Mouse (Mus musculus): Measurements from ENCODE around the gene Vkorc1. TPM values are rescaled to one million over a fixed set of nuclear protein-coding genes. Genes with fewer than 3 reads are reported as not detected.
"Not testable (repeated sequence)": the region's sequence is repeated elsewhere in the genome, so short reads cannot be mapped to it uniquely, and the experiment has no call there.

Vkorc1 gene
- total RNA-seq (2021) = 10 to 100 TPM; 62.7 to 85.5 TPM
- 152 and 201 TPM in 2 replicates for polyA plus RNA-seq (2012; rRNA removed)
- long read RNA-seq, transcript Vkorc1-201 (3 exons, 748 nt) = major isoform, 65 of 69 reads
- long read RNA-seq, partial matches to known transcripts = 4 of 69 reads
- long read RNA-seq, other reads (novel, unspliced or antisense) = 0 of 69 reads

GRCm38 (mm10) chr7:127895442-127895841, at the start of gene Vkorc1, which contains the start of gene Gm21974:
Vkorc1 (minus strand) TSS chr7:127895617.
Gm21974 (minus strand) TSS chr7:127895454.
- peak; percentile 98 for DNase-seq

DNA sequence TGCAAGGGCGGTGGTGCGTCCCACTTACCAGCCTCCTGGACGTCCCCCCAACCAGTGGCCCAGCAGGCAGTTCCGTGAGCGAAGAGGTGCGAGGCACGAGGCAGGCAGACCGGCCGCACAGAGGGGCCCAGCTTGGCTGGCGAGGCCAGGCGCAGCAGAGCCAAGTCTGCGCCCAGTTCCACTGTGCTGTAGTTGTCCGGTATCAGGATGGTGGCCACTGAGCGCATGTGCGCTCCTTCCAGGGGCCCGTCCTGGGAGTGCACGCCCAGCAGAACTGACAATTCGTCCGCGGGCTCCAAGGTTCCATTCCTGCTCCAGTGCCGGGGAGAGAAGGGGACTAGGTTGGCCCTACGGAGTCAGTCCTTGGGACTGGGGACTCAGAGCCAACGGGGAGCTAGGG, 49.2 kb upstream of the Vkorc1 start:
- peak; percentile 49 for DNase-seq

DNA sequence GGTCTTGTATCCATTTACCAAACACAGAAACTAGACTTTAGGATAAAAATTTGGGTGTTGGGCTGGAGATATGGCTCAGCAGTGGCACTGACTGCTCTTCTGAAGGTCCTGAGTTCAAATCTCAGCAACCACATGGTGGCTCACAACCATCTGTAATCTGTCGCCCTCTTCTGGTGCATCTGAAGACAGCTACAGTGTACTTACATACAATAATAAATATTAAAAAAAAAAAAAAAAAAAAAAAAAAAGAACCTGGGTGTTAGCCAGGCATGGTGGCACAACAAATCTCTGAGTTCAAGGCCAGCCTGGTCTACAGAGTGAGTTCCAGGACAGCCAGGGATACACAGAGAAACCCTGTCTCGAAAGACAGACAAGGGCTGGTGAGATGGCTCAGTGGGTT, 46.7 kb upstream of the Vkorc1 start:
- not testable (repeated sequence) for DNase-seq

- no peak for DNase-seq
Measured at GRCm38 (mm10) chr7:127936216-127936884, 40.9 kb upstream of the Vkorc1 start.

GRCm38 (mm10) chr7:127935748-127936159, 40.3 kb upstream of the Vkorc1 start:
- no peak for DNase-seq

DNA sequence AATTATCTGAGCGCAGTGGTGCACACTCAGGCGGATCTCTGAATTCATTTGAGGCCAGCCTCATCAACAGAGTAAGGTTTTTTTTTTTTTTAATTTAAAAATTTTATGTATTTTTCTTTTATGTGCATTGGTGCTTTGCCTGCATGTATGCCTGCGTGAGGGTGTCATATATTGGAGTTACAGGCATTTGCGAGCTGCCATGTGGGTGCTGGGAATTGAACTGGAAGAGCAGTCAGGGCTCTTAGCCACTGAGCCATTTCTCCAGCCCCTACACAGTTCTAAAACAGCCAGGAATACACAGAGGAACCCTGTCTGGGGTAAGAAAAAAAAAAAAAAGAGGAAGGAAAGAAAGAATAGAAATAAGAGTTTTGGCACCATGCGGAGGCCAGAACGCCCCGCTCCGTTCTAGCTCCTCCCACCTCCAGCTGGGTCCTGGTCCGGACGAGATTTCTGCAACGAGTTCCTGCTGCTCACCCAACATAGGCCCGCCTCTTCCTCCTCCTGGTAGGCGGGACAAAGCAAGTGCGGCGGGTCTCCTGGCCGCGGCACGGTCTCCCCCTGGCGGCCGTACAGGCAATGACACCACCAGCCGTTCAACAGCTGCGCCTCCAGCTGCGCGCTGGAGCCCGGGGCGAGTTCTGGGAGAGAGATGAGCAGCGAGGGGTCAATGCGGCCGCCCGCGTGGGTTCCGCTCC, 39.8 kb upstream of the Vkorc1 start:
- peak; percentile 97 for DNase-seq

GRCm38 (mm10) chr7:127934075-127934474, 38.7 kb upstream of the Vkorc1 start:
- no peak for DNase-seq

- DNase-seq = no peak
Measured at GRCm38 (mm10) chr7:127932273-127933031, 37.0 kb upstream of the Vkorc1 start.

GRCm38 (mm10) chr7:127931351-127932135, 36.1 kb upstream of the Vkorc1 start:
- DNase-seq = peak; percentile 68

DNA sequence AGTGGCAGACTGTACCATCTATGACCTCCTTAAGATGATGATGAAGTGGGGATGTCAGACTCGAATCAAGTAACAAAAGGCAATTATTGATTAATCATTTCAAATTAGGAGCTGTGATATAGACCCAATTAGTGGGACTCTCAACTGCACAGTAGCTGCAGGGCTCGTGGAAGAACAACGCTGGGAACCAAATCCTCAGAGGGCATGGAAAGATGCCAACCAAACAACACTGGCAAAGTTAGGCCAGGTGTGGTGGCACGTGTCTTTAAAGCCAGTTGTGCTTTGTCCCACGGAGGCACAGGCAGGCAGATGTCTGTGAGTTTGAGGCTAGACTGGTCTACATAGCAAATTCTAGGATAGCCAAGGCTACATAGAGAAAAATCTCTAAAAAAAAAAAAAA, 35.2 kb upstream of the Vkorc1 start:
- no peak for DNase-seq

GRCm38 (mm10) chr7:127929923-127930322, 34.5 kb upstream of the Vkorc1 start, which contains the start of gene Prss8:
Prss8 (minus strand) TSS chr7:127930104.
- no peak for DNase-seq

GRCm38 (mm10) chr7:127928596-127928995, 33.2 kb upstream of the Vkorc1 start:
- DNase-seq = no peak

DNA sequence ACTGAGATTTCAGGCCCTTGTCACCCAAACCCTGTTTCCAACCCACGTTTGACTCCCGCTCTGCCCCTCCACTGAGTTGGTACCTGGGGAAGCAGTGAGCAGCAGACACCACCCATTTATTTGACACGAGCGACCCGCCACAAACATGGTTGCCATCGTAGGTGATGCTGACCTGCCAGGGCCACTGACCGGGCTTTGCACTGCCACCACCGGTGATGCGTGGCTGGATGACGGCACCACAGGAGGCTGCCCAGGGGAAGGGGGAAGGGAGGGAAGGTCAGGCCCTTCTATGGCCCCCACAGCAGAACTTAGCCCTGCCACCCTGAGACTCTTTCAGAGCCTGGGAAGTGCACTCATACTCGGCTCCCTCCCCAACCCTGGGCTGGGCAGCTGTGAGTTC, 32.3 kb upstream of the Vkorc1 start:
- DNase-seq = no peak

DNA sequence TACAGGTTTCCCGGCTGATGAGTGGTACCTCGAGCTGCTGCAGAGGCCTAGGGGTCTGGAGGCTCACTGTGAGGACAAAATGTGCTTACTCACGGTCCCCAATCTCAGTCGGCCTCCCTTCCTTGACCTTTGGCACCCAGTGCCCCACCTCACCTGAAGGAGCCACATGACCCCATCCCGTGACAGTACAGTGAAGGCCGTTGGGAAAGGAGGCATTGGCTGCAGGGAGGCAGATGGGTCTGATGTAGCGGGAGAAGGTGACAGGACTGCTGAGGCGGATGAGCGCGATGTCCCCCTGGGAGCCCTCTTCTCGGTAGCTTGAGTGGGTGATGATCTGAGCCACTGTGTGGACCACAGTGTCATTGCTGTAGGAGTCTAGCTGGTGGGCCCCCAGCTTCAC, 31.4 kb upstream of the Vkorc1 start:
- DNase-seq = no peak

- DNase-seq = no peak
Measured at GRCm38 (mm10) chr7:127926066-127926465, 30.6 kb upstream of the Vkorc1 start.

DNA sequence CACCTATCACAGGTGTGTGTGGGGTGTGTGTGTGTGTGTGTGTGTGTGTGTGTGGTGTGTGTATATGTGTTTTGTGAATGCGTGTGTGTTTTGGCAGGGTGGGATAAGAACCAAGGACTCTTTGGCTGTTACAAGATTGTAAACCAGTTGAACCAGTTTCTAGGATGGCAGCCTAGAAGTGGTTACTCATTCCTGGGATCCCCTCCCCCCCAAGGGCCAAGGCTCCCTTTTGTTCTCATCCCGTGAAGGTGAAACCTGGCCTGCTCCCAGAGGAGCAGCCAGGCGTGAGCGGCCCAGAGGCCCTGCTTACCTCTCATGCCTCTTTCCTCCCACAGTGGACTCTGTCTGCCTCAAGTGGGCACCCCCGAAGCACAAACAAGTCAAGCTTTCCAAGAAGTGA, 29.8 kb upstream of the Vkorc1 start:
- no peak for DNase-seq

- no peak for DNase-seq
Measured at GRCm38 (mm10) chr7:127923714-127924113, 28.3 kb upstream of the Vkorc1 start.

GRCm38 (mm10) chr7:127922451-127923275, 27.2 kb upstream of the Vkorc1 start:
- DNase-seq = no peak

DNA sequence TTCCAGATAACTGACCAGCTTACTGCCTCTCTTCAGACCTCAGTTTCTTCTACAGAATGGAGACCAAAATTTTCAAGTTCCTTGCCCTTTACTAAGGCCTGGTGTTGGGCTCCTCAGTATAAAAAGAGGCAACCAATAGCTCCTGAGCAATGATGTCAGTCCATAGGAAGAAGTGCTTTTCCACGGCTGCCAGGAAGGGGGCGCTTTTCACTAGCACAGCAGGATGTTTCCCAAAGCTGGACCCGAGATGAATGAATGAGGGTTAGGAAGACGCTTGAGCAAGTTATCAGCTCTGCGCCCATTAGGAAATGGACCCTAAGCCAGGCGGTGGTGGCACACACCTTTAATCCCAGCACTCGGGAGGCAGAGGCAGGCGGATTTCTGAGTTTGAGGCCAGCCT, 26.1 kb upstream of the Vkorc1 start:
- no peak for DNase-seq

- no peak for DNase-seq
Measured at GRCm38 (mm10) chr7:127919290-127919689, 23.9 kb upstream of the Vkorc1 start.

DNA sequence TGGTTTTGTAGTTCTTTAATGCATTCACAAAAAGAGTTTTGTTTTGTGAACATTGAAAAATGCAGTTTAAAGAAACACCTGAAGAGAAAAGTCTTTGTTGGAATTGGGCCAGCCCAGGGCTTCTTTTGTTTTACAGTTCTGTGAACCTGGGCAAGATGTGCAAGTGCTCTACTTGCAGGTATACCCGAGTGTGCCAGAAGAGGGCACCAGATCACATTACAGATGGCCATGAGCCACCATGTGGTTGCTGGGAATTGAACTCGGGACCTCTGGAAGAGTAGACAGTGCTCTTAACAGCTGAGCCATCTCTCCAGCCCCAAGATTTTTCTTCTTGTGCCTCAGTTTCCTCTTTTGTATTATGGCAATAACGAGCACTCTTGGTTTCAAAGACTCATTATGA, 22.8 kb upstream of the Vkorc1 start:
- no peak for DNase-seq

Measured in adrenal gland, adult 2 months (tissue).